Mouse (Mus musculus) Patski (cell line): ENCODE measurements around the gene Stab2. TPM values are rescaled to one million over a fixed set of nuclear protein-coding genes. Genes with fewer than 3 reads are reported as not detected.

Source experiments
- ATAC-seq: fragments of 100-300 bp; one replicate; pipeline ENCODE4 v1.8.0; 2021
- CTCF ChIA-PET: fragments of 350-600 bp; sonication (Branson Sonifier 250); formaldehyde crosslinking; loops from one replicate; lab custom pipeline; 2022; ENCODE audit warnings: inconsistent platforms; lab: Charles Lee
- POLR2A ChIA-PET: fragments of 350-600 bp; sonication (Branson Sonifier 250); formaldehyde crosslinking; loops from one replicate; lab custom pipeline; 2022; ENCODE audit warnings: antibody characterized with exemption, inconsistent platforms; lab: Charles Lee
- DNase-seq: peaks from one replicate; pipeline ENCODE4 v3.0.0-alpha.2; 2011; ENCODE audit warnings: low read depth, low spot score
- H3K27me3 ChIP-seq: fragments of 371-371 bp; one replicate; pipeline ENCODE4 v1.5.1; 2021
- CTCF ChIP-seq: fragments of 100-300 bp; IDR thresholded peaks from one replicate; pipeline ENCODE4 v1.5.1; 2021
- in situ Hi-C: fragments of 300-500 bp; cut with MboI; formaldehyde crosslinking; loops from 3 replicates; pipeline ENCODE4 v1.11.1; 2018; ENCODE audit warnings: low pct_unique_long_range_greater_than_20kb, mixed read lengths
- polyA plus RNA-seq: library from polyadenylated mRNA; unstranded; gene quantifications from one replicate; pipeline ENCODE4 v1.2.3, GENCODE M21; 2021

The Stab2 gene
- 0.19 TPM for polyA plus RNA-seq

DNA sequence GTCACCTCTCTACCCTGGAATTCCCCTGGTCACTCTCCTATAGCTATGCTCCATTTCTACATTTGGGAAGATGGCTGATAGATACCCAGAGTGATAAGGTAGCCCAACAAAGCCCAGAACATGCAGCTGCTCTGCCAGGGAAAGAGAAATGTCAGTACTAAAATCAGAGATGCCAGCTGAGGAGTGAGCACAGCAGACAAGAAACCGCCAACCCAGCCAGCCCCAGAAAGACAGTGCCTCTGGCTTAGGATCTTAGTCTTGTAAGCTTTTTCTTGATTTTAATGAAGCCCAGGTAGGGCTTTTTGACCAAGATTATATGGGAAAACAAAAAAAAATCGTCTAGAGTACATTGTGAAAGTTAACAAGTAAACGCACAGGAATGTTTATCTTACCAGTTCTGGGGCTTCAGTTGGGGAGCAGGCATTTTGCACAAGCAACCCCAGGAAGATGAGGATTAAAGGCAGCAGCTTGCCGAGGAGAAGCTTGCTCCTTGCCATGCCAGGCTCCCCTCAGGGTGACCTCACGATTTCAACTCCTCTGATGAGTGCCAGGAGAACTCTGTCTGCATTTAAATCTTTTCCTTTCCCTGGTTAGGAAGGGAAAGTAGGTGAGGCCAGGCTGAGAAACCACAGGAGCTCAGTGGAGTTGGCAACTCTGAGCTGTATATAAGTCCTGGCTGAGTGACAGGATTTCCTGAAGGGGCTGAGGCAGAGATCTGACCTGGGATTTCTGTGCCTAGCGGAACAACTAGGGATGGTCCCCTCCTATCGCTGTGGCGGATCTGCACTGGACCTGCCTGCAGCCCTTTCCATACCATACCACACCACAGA is at the start of gene Stab2:
Gene Stab2, minus strand, starts transcription at position 641 of the 830 bp plus-strand sequence.
- DNase-seq = no peak
- TF ChIP-seq CTCF = no peak
- H3K27me3 ChIP-seq = no peaks in the 10 kb centered on the region
- CTCF ChIA-PET = interaction anchor here (1.2 to 1.5 kb wide), 2 partner anchors 9 to 42 kb away, joined by 3 read pairs; no protein-coding TSS in a partner anchor
- in situ Hi-C loops = no loop called here
- peak; percentile 45 for ATAC-seq
- POLR2A ChIA-PET = no interaction called here

DNA sequence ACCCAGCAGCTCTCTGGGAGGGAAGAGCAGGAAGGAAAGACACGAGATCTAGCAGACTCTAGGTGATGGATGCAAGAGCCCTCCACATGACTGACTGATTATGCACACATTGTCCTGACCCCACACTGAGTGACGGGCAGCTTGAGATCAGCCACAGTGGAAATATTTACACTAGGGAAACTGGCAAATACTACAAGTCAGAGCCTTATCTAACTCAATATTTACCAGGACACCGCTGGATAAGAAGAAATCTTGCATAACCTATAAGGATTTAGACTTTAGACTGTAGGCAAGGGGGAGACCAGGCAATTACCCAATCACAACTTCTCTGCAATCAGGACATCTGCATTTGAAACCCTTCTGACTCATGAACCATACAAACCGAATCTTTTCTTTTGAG is 43.9 kb upstream of the Stab2 start:
- H3K27me3 ChIP-seq = peaks cover 7% of the 10 kb centered on the region
- TF ChIP-seq CTCF = no peak
- in situ Hi-C loops = no loop called here
- ATAC-seq (no peak), DNase-seq (no peak)
- ChIA-PET CTCF (no interaction called here), POLR2A (no interaction called here)

DNA sequence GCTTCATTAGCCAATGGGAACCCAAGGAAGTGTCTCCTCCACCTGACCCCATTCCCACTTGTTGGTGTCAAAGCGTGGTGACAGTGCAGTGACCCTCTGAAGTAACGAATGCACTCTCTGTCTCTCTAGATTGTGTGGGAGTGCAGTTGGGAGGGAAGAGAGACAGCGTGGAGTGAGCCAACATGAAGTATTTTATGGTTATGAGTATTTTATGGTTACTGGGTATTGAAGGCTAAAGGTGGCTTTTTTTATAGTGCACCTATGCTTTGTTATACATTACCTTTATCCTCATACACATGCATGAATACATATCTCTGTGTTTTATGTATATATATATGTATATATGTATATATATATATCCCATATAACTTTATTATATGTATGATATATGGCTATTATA is 41.4 kb upstream of the Stab2 start:
- peaks cover 5% of the 10 kb centered on the region for H3K27me3 ChIP-seq
- no peak for TF ChIP-seq CTCF
- ChIA-PET CTCF (no interaction called here), POLR2A (no interaction called here)
- ATAC-seq (no peak), DNase-seq (no peak)
- in situ Hi-C loops = no loop called here

DNA sequence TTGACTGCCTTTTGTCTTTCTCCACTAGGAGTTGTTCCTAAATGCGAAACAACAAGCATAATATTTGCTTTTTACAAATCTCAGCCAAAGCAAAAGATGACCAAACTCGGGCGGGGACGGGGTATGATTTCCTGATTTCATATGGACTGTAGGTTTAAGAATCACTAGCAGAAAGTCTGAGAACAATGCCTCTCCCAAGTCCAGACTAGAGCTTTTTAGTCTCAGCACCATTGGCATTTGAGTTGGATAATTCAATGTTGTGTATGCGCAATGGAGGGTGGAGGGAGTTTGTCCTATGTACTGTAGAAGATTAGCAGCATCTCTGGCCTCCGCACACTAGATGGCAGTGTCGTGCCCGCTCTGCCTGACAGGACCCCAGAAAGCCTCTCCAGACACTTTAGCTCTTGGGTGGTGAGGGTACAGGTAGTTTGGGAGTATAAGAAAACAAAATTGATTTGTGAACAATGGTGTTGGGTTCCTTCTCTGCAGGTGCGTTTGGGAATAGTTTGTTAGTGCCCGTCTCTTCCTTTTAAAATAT is 39.2 kb upstream of the Stab2 start:
- CTCF ChIA-PET = interaction anchor here (1.1 to 2.8 kb wide), 2 partner anchors 9 kb away, joined by 5 to 10 read pairs; no protein-coding TSS in a partner anchor
- ATAC-seq = no peak
- peak; percentile 53 for TF ChIP-seq CTCF
- H3K27me3 ChIP-seq = peaks cover 5% of the 10 kb centered on the region
- POLR2A ChIA-PET = no interaction called here
- in situ Hi-C loops = no loop called here
- no peak for DNase-seq

DNA sequence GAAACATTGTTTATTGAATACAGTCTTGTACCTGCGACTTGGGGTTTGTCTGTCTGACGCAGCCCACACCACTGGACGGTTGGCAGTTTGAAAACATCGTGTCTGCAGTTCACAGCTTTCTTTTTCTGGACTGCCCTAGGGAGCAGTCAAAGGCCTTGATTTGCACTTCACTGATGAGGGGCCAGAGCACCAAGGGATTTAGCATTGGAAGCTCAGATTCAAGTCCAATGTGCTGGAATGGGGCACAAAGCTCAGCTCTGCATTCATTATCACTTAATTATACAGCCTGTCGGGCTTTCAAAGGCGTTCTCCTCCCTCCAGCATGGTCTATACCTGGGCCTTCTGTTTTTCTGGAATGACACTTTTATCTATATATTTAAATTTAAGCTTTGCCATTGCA is 38.6 kb upstream of the Stab2 start:
- in situ Hi-C loops = no loop called here
- POLR2A ChIA-PET = no interaction called here
- TF ChIP-seq CTCF = no peak
- peaks cover 5% of the 10 kb centered on the region for H3K27me3 ChIP-seq
- CTCF ChIA-PET = interaction anchor here (1.1 to 2.8 kb wide), 2 partner anchors 9 to 10 kb away, joined by 5 to 10 read pairs; no protein-coding TSS in a partner anchor
- ATAC-seq (no peak), DNase-seq (no peak)

DNA sequence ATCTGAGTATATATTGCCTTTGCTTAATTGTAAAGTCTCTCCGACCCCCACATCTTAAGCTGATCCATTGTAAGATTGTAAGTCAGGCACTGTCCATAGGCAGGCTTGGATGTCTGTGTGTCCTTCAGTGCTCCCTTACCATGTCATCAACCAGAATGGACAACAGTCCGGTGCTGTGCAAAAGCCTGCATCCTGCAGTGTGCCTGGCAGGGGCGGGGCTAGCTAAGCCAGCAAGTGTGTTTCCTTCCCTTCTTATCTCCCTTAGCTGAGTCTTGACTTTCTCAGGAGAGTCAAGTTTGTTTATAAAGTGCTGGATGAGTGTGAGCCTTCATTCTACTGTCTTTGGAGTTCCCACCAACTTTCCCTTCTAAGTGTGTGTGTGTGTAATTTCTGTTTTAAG is 37.4 kb upstream of the Stab2 start:
- TF ChIP-seq CTCF = no peak
- in situ Hi-C loops = no loop called here
- H3K27me3 ChIP-seq = peaks cover 5% of the 10 kb centered on the region
- no peak for DNase-seq
- CTCF ChIA-PET = interaction anchor here (2.8 kb wide), 1 partner anchor 11 kb away, joined by 10 read pairs; no protein-coding TSS in a partner anchor
- no peak for ATAC-seq
- POLR2A ChIA-PET = no interaction called here

DNA sequence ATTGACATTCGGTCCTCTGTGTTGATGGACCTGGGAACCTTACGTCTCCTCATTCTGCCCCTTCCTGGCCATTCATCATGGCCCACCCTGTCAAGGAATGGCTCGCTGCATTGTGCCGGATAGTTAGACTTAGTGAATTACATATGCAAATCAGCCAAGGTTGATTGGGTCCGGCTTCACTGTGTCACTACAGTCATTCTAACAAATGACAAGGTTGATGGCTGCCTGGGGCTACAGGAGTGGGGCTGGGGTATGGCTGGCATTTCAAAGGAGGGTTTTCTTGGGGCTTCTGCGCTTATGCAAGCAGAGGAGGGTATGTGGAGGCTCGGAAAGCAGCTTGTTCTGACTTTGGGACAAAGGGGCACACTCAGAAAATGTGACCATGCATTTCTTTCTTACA is 33.4 kb upstream of the Stab2 start:
- TF ChIP-seq CTCF = no peak
- CTCF ChIA-PET = no interaction called here
- in situ Hi-C loops = no loop called here
- peaks cover 22% of the 10 kb centered on the region for H3K27me3 ChIP-seq
- no peak for ATAC-seq
- DNase-seq = no peak
- POLR2A ChIA-PET = no interaction called here

DNA sequence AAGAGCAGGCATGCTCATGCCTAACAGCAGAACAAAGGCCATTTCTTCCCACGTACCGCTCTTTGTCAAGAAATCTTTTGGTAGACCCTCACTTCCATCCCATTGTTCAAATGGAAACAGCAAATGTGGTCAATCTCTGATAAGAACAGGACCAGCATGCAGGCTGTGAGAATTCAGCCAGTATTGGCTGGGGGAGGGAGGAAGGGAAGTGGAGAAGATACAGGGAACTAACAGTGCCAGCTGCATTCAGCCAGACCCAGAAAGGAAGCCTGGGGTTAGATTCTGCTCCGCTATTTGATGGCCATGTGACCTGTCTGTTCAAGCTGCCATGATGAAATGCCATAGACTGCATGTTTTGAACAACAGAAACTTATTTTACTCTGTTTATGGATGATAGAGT is 32.0 kb upstream of the Stab2 start:
- ChIA-PET POLR2A (no interaction called here), CTCF (no interaction called here)
- DNase-seq (no peak), ATAC-seq (no peak)
- TF ChIP-seq CTCF = no peak
- H3K27me3 ChIP-seq = peaks cover 32% of the 10 kb centered on the region
- in situ Hi-C loops = loop anchor here (10.0 kb wide), 1 partner anchor 1285 kb away; no protein-coding TSS in a partner anchor

DNA sequence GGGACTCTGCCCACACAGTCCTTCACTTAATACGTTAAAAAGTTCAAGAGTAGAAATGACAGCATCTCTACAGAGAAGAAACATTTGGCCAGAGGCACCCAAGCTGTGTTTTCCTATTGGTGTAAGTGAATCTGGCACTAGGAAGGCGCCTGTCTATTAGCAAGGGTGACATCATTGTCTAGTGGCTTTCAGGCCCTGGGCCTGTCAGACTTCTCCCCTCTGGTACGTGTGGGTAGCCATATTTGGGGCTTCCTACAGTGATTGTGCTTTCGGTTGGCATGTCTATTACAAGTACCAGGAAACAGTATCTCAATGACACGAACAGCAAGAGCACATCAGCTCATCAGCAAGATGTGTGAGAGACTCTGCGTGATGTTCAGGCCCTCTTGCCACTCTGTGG is 31.5 kb upstream of the Stab2 start:
- DNase-seq (no peak), ATAC-seq (no peak)
- POLR2A ChIA-PET = no interaction called here
- peaks cover 30% of the 10 kb centered on the region for H3K27me3 ChIP-seq
- TF ChIP-seq CTCF = no peak
- CTCF ChIA-PET = no interaction called here
- in situ Hi-C loops = loop anchor here (10.0 kb wide), 1 partner anchor 1285 kb away; no protein-coding TSS in a partner anchor

DNA sequence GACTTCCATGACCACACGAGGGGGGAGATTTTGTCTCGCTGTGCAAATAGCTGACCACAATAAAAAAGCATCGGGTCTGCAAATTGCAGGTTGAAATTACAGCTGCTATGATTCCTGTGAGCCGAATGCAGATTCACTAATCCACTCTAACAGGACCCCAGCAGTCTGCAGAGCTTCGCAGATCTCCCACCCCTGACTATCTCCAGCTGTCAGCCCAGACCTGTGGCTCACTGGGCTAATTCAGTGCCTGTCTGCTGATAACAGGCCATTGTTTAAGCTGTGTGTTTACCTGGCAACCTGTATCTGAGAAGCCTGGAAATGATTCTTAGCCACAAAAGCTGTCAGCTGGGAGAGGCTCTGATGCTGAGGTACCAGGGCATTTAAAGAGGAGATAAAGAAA is 29.2 kb upstream of the Stab2 start:
- ATAC-seq = no peak
- no peak for DNase-seq
- in situ Hi-C loops = loop anchor here (10.0 kb wide), 1 partner anchor 1288 kb away; no protein-coding TSS in a partner anchor
- no peak for TF ChIP-seq CTCF
- ChIA-PET POLR2A (no interaction called here), CTCF (interaction anchor here (1.5 to 1.8 kb wide), 2 partner anchors 7 to 10 kb away, joined by 4 to 5 read pairs; no protein-coding TSS in a partner anchor)
- peaks cover 39% of the 10 kb centered on the region for H3K27me3 ChIP-seq

DNA sequence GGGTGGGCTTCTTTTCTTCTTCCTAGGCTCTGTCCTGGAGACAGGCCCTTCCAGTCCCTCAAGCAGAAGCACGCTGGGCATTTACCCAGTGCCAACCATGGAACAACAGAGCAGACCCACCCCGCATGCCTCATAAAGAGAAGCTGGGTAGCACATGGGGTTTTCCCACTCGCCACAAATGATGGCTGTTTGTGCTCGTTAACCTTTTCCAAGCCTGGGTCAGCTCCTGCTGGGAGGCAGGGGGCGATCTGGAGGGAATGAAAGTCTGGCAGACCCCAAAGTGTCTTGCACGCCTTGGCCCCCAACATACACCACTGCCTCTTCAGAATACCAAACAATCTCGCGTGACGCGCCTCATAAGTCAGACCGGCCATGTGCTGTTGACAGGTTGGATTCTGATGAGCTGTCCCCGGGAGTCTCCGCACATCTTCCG is 28.5 kb upstream of the Stab2 start:
- ChIA-PET POLR2A (no interaction called here), CTCF (no interaction called here)
- DNase-seq (no peak), ATAC-seq (no peak)
- no peak for TF ChIP-seq CTCF
- peaks cover 42% of the 10 kb centered on the region for H3K27me3 ChIP-seq
- in situ Hi-C loops = loop anchor here (10.0 kb wide), 1 partner anchor 1289 kb away; no protein-coding TSS in a partner anchor
